In genomic region chr4:28377087-28377486, GRCm38 (mm10) we compare ENCODE assay signal across 22 mouse cellular contexts.
DNase-seq lines count a peak whose midpoint lies in the region; ATAC-seq and TF ChIP-seq lines count a peak whose summit lies in the region.
"Had no signal": no experiment of that assay in that cellular context is flagged by ENCODE, and none has a peak within 500 bp of the region (broad histone marks: within the 10 kb centered on the region; RNA-seq: fewer than 3 reads in every experiment).

No protein-coding gene starts in this region.

- no peak overlapping the region for H3K27ac ChIP-seq in forebrain, embryonic 13.5 days
- no peak overlapping the region for H3K27ac ChIP-seq in forebrain, embryonic 10.5 days
- H3K27ac ChIP-seq in stomach, embryonic 14.5 days (ENCODE audit: low read length), result no peak overlapping the region
- H3K27ac ChIP-seq in stomach, postnatal 0 days (replicated peaks), result no peak overlapping the region
- H3K27ac ChIP-seq: liver, embryonic 12.5 days; midbrain, embryonic 13.5 days; stomach, embryonic 15.5 days had no signal

- ATAC-seq in forebrain, embryonic 13.5 days, result peak; percentile 68; the same call in 1 of the 2 replicates
- peak; percentile 46; the same call in 1 of the 2 replicates for ATAC-seq in stomach, embryonic 14.5 days (ENCODE audit: insufficient number of reproducible peaks, insufficient read depth, low FRiP score, low read depth)
- ATAC-seq in stomach, postnatal 0 days (ENCODE audit: low FRiP score, low TSS enrichment), result no peak
- ATAC-seq: liver, embryonic 12.5 days; midbrain, embryonic 13.5 days had no signal

- no peak overlapping the region for H3K4me3 ChIP-seq in forebrain, embryonic 13.5 days
- H3K4me3 ChIP-seq in forebrain, embryonic 10.5 days, result no peak overlapping the region
- H3K4me3 ChIP-seq in stomach, embryonic 14.5 days (ENCODE audit: low read depth, low read length), result no peak overlapping the region
- H3K4me3 ChIP-seq in stomach, postnatal 0 days (ENCODE audit: low read depth, low read length), result no peak overlapping the region
- H3K4me3 ChIP-seq: heart, embryonic 12.5 days; liver, embryonic 12.5 days; midbrain, embryonic 13.5 days; stomach, embryonic 15.5 days had no signal

- H3K36me3 ChIP-seq in forebrain, embryonic 13.5 days (ENCODE audit: poor library complexity, severe bottlenecking), result no peaks in the 10 kb centered on the region
- H3K36me3 ChIP-seq in forebrain, embryonic 10.5 days (replicated peaks), result no peaks in the 10 kb centered on the region
- no peaks in the 10 kb centered on the region for H3K36me3 ChIP-seq in stomach, embryonic 14.5 days (ENCODE audit: control insufficient read depth, insufficient read depth, low read length)
- no peaks in the 10 kb centered on the region for H3K36me3 ChIP-seq in stomach, postnatal 0 days (ENCODE audit: control insufficient read depth, insufficient read depth, low read length)
- H3K36me3 ChIP-seq: heart, embryonic 12.5 days; liver, embryonic 12.5 days; midbrain, embryonic 13.5 days; stomach, embryonic 15.5 days had no signal

- H3K9ac ChIP-seq in forebrain, embryonic 13.5 days, result no peak overlapping the region
- H3K9ac ChIP-seq in stomach, embryonic 14.5 days (replicated peaks; ENCODE audit: low read depth, low read length), result no peak overlapping the region
- no peak overlapping the region for H3K9ac ChIP-seq in stomach, postnatal 0 days (ENCODE audit: low read length)
- H3K9ac ChIP-seq: heart, embryonic 12.5 days; liver, embryonic 12.5 days; midbrain, embryonic 13.5 days; stomach, embryonic 15.5 days had no signal

- no peaks in the 10 kb centered on the region for H3K9me3 ChIP-seq in forebrain, embryonic 13.5 days (replicated peaks)
- H3K9me3 ChIP-seq in forebrain, embryonic 10.5 days, result no peaks in the 10 kb centered on the region
- no peaks in the 10 kb centered on the region for H3K9me3 ChIP-seq in stomach, embryonic 14.5 days (ENCODE audit: control insufficient read depth, low read depth, low read length)
- H3K9me3 ChIP-seq in stomach, postnatal 0 days (ENCODE audit: control insufficient read depth, low read length), result no peaks in the 10 kb centered on the region
- H3K9me3 ChIP-seq: heart, embryonic 12.5 days; liver, embryonic 12.5 days; midbrain, embryonic 13.5 days; stomach, embryonic 15.5 days had no signal

- no peak overlapping the region for H3K4me2 ChIP-seq in forebrain, embryonic 13.5 days
- no peak overlapping the region for H3K4me2 ChIP-seq in stomach, embryonic 14.5 days (replicated peaks; ENCODE audit: low read depth, low read length)
- H3K4me2 ChIP-seq in stomach, postnatal 0 days (replicated peaks; ENCODE audit: low read depth), result no peak overlapping the region
- H3K4me2 ChIP-seq: heart, embryonic 12.5 days; liver, embryonic 12.5 days; midbrain, embryonic 13.5 days; stomach, embryonic 15.5 days had no signal

- no peak for TF ChIP-seq CTCF in stomach, postnatal 0 days (IDR thresholded peaks at IDR 0.05; ENCODE audit: low read depth)

- H3K4me1 ChIP-seq in forebrain, embryonic 13.5 days, result no peaks in the 10 kb centered on the region
- H3K4me1 ChIP-seq in forebrain, embryonic 10.5 days, result no peaks in the 10 kb centered on the region
- H3K4me1 ChIP-seq in stomach, embryonic 14.5 days (ENCODE audit: control insufficient read depth, insufficient read depth, low read length), result no peaks in the 10 kb centered on the region
- H3K4me1 ChIP-seq in stomach, postnatal 0 days (replicated peaks; ENCODE audit: control insufficient read depth, insufficient read depth), result no peaks in the 10 kb centered on the region
- H3K4me1 ChIP-seq: heart, embryonic 12.5 days; liver, embryonic 12.5 days; midbrain, embryonic 13.5 days; stomach, embryonic 15.5 days had no signal

- no peak for TF ChIP-seq EP300 in stomach, postnatal 0 days (optimal IDR thresholded peaks at IDR 0.05)

- DNase-seq in forebrain, embryonic 10.5 days (ENCODE audit: extremely low spot score, low spot score), result no peak
- DNase-seq in layer of hippocampus, postnatal 14 days (ENCODE audit: low spot score in 2 of 2), result peak; percentile 3 to 8
- DNase-seq in layer of hippocampus, adult 11-12 months (ENCODE audit: low spot score), result no peak
- no peak for DNase-seq in stomach, postnatal 0 days (ENCODE audit: low spot score)
- DNase-seq in thymus, adult 18-20 months, result no peak
- DNase-seq: adrenal gland, postnatal 10 days; cerebellum, adult 9-10 months; gastrocnemius, postnatal 25 days; heart, adult 18-20 months; heart, postnatal 10 days; kidney, adult 9 months; kidney, postnatal 36 days; lung, adult 18-20 months; right cerebral cortex, postnatal 4 days; thymus, adult 2 months; thymus, postnatal 4 days had no signal

- H3K27me3 ChIP-seq in forebrain, embryonic 13.5 days, result no peaks in the 10 kb centered on the region
- H3K27me3 ChIP-seq in forebrain, embryonic 10.5 days (ENCODE audit: poor library complexity, severe bottlenecking), result no peaks in the 10 kb centered on the region
- H3K27me3 ChIP-seq in stomach, embryonic 14.5 days (ENCODE audit: control insufficient read depth, insufficient read depth, low read length), result no peaks in the 10 kb centered on the region
- no peaks in the 10 kb centered on the region for H3K27me3 ChIP-seq in stomach, postnatal 0 days (ENCODE audit: control insufficient read depth, insufficient read depth, low read length)
- H3K27me3 ChIP-seq: heart, embryonic 12.5 days; liver, embryonic 12.5 days; midbrain, embryonic 13.5 days; stomach, embryonic 15.5 days had no signal

Comparison
In these comparisons a context has a peak if more than half of its experiments do, and no peak if none do; other contexts are left out.
1. DNase-seq: peak in layer of hippocampus, postnatal 14 days (2 of 2); none in forebrain, embryonic 10.5 days (single experiment), layer of hippocampus, adult 11-12 months (single experiment), stomach, postnatal 0 days (single experiment) and thymus, adult 18-20 months (0 of 2).